Mouse (Mus musculus): ENCODE measurements around the gene Tjp1. TPM values are rescaled to one million over a fixed set of nuclear protein-coding genes. Genes with fewer than 3 reads are reported as not detected.
A peak's percentile ranks its signal among the peaks of the same experiment; 100 is the strongest.

Tjp1 gene
- polyA plus RNA-seq, 1 experiment from 2014 or later, result 13.4 TPM

- Histone ChIP-seq H3K4me2 (replicated peaks; ENCODE audit: low read depth, low read length) (no peak overlapping the region), H3K27ac (ENCODE audit: low read length) (no peak overlapping the region), H3K4me1 (ENCODE audit: control insufficient read depth, insufficient read depth, low read length) (no peaks in the 10 kb centered on the region), H3K4me3 (ENCODE audit: low read depth, low read length) (no peak overlapping the region), H3K9ac (replicated peaks; ENCODE audit: low read depth, low read length) (no peak overlapping the region), H3K27me3 (ENCODE audit: control insufficient read depth, insufficient read depth, low read length) (no peaks in the 10 kb centered on the region), H3K36me3 (ENCODE audit: control insufficient read depth, insufficient read depth, low read length) (no peaks in the 10 kb centered on the region), H3K9me3 (ENCODE audit: control insufficient read depth, low read depth, low read length) (no peaks in the 10 kb centered on the region)
- ATAC-seq (ENCODE audit: insufficient number of reproducible peaks, insufficient read depth, low FRiP score, low read depth), result no peak
- WGBS, result 65% methylated on average over 3 of the region's 3 CpGs
Observed at GRCm38 (mm10) chr7:65472048-65472447, 55.5 kb downstream of the Tjp1 start.

- Histone ChIP-seq H3K4me2 (replicated peaks; ENCODE audit: low read depth, low read length) (no peak overlapping the region), H3K36me3 (ENCODE audit: control insufficient read depth, insufficient read depth, low read length) (no peaks in the 10 kb centered on the region), H3K27ac (ENCODE audit: low read length) (no peak overlapping the region), H3K4me3 (ENCODE audit: low read depth, low read length) (no peak overlapping the region), H3K9me3 (ENCODE audit: control insufficient read depth, low read depth, low read length) (no peaks in the 10 kb centered on the region), H3K27me3 (ENCODE audit: control insufficient read depth, insufficient read depth, low read length) (no peaks in the 10 kb centered on the region), H3K9ac (replicated peaks; ENCODE audit: low read depth, low read length) (no peak overlapping the region), H3K4me1 (ENCODE audit: control insufficient read depth, insufficient read depth, low read length) (0 out of 2 replicates have a peak, but pooled peaks cover 2% of the 10 kb centered on the region)
- ATAC-seq (ENCODE audit: insufficient number of reproducible peaks, insufficient read depth, low FRiP score, low read depth), result no peak
- 78% methylated on average over 6 of the region's 6 CpGs for whole genome bisulfite sequencing
Observed at GRCm38 (mm10) chr7:65471406-65471805, 56.2 kb downstream of the Tjp1 start.

- H3K36me3 ChIP-seq (ENCODE audit: control insufficient read depth, insufficient read depth, low read length), result no peaks in the 10 kb centered on the region
- H3K9me3 ChIP-seq (ENCODE audit: control insufficient read depth, low read depth, low read length), result no peaks in the 10 kb centered on the region
- H3K4me3 ChIP-seq (ENCODE audit: low read depth, low read length), result no peak overlapping the region
- H3K4me1 ChIP-seq (ENCODE audit: control insufficient read depth, insufficient read depth, low read length), result 0 out of 2 replicates have a peak, but pooled peaks cover 2% of the 10 kb centered on the region
- H3K27ac ChIP-seq (ENCODE audit: low read length), result peak overlapping the region; percentile 63; the same call in 1 of the 2 replicates
- H3K27me3 ChIP-seq (ENCODE audit: control insufficient read depth, insufficient read depth, low read length), result no peaks in the 10 kb centered on the region
- H3K9ac ChIP-seq (replicated peaks; ENCODE audit: low read depth, low read length), result no peak overlapping the region
- no peak for ATAC-seq (ENCODE audit: insufficient number of reproducible peaks, insufficient read depth, low FRiP score, low read depth)
- WGBS, result 25% methylated on average over 8 of the region's 8 CpGs
- H3K4me2 ChIP-seq (replicated peaks; ENCODE audit: low read depth, low read length), result no peak overlapping the region
Observed at GRCm38 (mm10) chr7:65470214-65470613, 57.4 kb downstream of the Tjp1 start.

DNA sequence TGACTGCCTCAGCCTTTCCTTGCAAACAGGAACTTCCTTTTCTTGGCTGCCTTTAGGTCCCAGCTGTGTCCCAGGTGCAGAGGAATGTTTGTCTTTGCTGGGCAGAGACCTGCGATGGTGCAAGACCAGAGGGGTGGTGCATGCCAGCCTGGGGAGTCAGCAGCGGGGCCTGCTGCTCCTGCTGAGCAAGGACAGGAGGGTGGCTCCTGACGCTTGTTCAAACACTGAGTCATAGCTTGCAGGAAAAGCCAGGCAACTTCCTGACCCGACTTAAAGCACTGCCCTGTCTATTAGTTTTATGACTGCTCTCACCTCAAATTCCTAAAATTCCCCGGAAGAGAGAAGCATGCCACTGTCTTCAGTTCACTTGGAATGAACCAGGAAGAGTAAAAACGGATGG, 57.9 kb downstream of the Tjp1 start:
- Histone ChIP-seq H3K4me1 (ENCODE audit: control insufficient read depth, insufficient read depth, low read length) (0 out of 2 replicates have a peak, but pooled peaks cover 2% of the 10 kb centered on the region), H3K27me3 (ENCODE audit: control insufficient read depth, insufficient read depth, low read length) (no peaks in the 10 kb centered on the region), H3K36me3 (ENCODE audit: control insufficient read depth, insufficient read depth, low read length) (no peaks in the 10 kb centered on the region), H3K27ac (ENCODE audit: low read length) (peak overlapping the region; percentile 63; the same call in 1 of the 2 replicates), H3K9ac (replicated peaks; ENCODE audit: low read depth, low read length) (no peak overlapping the region), H3K9me3 (ENCODE audit: control insufficient read depth, low read depth, low read length) (no peaks in the 10 kb centered on the region), H3K4me3 (ENCODE audit: low read depth, low read length) (no peak overlapping the region), H3K4me2 (replicated peaks; ENCODE audit: low read depth, low read length) (no peak overlapping the region)
- peak; percentile 83 for ATAC-seq (ENCODE audit: insufficient number of reproducible peaks, insufficient read depth, low FRiP score, low read depth)
- WGBS, result 7% methylated on average over 6 of the region's 6 CpGs

DNA sequence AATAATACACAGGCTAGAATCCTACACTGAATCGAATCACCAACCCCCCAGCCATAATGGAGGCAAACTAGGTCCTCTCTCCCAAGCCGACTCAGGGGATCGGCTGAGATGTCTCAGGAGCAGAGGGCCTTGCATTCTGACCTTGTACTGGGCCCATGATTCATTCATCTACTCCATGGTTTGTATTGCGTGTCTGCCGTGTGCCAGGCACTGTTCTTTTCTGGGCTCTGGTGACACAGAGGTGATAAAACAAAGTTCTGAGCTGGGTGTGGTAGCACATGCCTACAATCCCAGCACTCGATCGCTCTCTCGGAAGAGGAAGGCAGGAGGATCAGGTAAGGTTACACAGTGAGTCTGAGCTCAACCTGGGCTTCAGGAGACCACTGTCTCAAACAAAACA, 59.4 kb downstream of the Tjp1 start:
- H3K9ac ChIP-seq (replicated peaks; ENCODE audit: low read depth, low read length), result no peak overlapping the region
- H3K9me3 ChIP-seq (ENCODE audit: control insufficient read depth, low read depth, low read length), result no peaks in the 10 kb centered on the region
- no peak for ATAC-seq (ENCODE audit: insufficient number of reproducible peaks, insufficient read depth, low FRiP score, low read depth)
- 63% methylated on average over 8 of the region's 8 CpGs for WGBS
- H3K4me2 ChIP-seq (replicated peaks; ENCODE audit: low read depth, low read length), result no peak overlapping the region
- no peaks in the 10 kb centered on the region for H3K36me3 ChIP-seq (ENCODE audit: control insufficient read depth, insufficient read depth, low read length)
- no peak overlapping the region for H3K4me3 ChIP-seq (ENCODE audit: low read depth, low read length)
- H3K27ac ChIP-seq (ENCODE audit: low read length), result peak overlapping the region; percentile 1; the same call in 1 of the 2 replicates
- 0 out of 2 replicates have a peak, but pooled peaks cover 2% of the 10 kb centered on the region for H3K4me1 ChIP-seq (ENCODE audit: control insufficient read depth, insufficient read depth, low read length)
- no peaks in the 10 kb centered on the region for H3K27me3 ChIP-seq (ENCODE audit: control insufficient read depth, insufficient read depth, low read length)

DNA sequence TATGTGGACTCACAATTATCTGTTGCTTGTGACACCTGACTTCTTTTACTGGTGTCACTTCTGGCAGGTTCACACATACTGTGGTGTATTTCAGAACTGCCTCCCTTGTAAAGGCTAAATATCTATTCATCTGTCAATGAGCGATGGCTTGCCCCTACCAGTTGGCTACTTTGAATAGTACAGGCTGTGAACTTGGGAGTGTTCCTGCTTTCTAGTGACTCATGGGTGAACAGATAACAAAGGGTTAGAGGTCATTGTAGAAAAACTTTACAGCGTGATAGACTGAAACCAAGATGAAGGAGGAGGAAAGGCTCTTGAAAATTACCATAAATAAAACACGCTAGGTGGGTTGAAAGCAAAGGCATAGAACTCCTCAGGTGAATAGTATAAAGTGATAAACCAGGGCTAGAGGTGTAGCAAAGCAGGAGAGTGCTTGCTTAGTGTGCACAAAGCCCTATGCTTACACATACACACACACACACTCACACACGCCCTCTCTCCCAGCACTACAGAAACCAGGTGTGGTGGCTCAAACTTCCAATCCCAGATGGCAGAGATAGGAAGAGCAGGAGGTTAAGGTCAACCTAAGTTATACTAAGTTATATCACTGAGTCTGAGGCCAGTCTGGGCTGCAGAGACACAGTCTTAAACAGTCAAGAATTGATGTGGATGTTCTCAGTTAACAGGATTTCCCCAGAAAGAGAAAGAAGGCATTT, 60.1 kb downstream of the Tjp1 start:
- no peak overlapping the region; the same call in 1 of the 2 replicates for H3K27ac ChIP-seq (ENCODE audit: low read length)
- no peak overlapping the region for H3K4me2 ChIP-seq (replicated peaks; ENCODE audit: low read depth, low read length)
- no peak for ATAC-seq (ENCODE audit: insufficient number of reproducible peaks, insufficient read depth, low FRiP score, low read depth)
- 0 out of 2 replicates have a peak, but pooled peaks cover 2% of the 10 kb centered on the region for H3K4me1 ChIP-seq (ENCODE audit: control insufficient read depth, insufficient read depth, low read length)
- no peaks in the 10 kb centered on the region for H3K36me3 ChIP-seq (ENCODE audit: control insufficient read depth, insufficient read depth, low read length)
- H3K9ac ChIP-seq (replicated peaks; ENCODE audit: low read depth, low read length), result no peak overlapping the region
- no peak overlapping the region for H3K4me3 ChIP-seq (ENCODE audit: low read depth, low read length)
- no peaks in the 10 kb centered on the region for H3K27me3 ChIP-seq (ENCODE audit: control insufficient read depth, insufficient read depth, low read length)
- H3K9me3 ChIP-seq (ENCODE audit: control insufficient read depth, low read depth, low read length), result no peaks in the 10 kb centered on the region
- 47% methylated on average over 4 of the region's 4 CpGs for WGBS

DNA sequence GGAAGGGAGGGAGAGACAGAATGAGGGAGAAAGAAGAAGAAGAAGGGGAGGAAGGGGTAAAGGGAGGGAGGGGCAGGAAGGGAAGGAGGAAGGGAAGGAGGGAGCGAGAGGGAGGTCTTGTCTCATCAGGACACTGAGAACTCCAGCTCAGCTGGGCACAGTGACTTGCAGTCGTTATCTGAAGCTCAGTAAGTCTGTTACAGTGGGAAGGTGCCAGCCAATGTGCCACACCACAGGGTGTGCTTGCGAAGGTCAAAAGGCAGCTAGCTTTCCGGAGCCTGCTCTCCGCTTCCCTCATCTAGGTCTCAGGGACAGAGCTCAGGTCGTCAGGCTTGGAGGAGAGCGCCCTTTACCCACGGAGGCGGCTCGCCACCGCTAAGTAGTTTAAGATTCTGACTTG, 61.4 kb downstream of the Tjp1 start:
- H3K9me3 ChIP-seq (ENCODE audit: control insufficient read depth, low read depth, low read length), result no peaks in the 10 kb centered on the region
- H3K36me3 ChIP-seq (ENCODE audit: control insufficient read depth, insufficient read depth, low read length), result no peaks in the 10 kb centered on the region
- no peak overlapping the region for H3K4me3 ChIP-seq (ENCODE audit: low read depth, low read length)
- 0 out of 2 replicates have a peak, but pooled peaks cover 2% of the 10 kb centered on the region for H3K4me1 ChIP-seq (ENCODE audit: control insufficient read depth, insufficient read depth, low read length)
- WGBS, result 50% methylated on average over 11 of the region's 11 CpGs
- no peak overlapping the region for H3K27ac ChIP-seq (ENCODE audit: low read length)
- no peak overlapping the region for H3K9ac ChIP-seq (replicated peaks; ENCODE audit: low read depth, low read length)
- ATAC-seq (ENCODE audit: insufficient number of reproducible peaks, insufficient read depth, low FRiP score, low read depth), result no peak
- no peak overlapping the region for H3K4me2 ChIP-seq (replicated peaks; ENCODE audit: low read depth, low read length)
- H3K27me3 ChIP-seq (ENCODE audit: control insufficient read depth, insufficient read depth, low read length), result no peaks in the 10 kb centered on the region

DNA sequence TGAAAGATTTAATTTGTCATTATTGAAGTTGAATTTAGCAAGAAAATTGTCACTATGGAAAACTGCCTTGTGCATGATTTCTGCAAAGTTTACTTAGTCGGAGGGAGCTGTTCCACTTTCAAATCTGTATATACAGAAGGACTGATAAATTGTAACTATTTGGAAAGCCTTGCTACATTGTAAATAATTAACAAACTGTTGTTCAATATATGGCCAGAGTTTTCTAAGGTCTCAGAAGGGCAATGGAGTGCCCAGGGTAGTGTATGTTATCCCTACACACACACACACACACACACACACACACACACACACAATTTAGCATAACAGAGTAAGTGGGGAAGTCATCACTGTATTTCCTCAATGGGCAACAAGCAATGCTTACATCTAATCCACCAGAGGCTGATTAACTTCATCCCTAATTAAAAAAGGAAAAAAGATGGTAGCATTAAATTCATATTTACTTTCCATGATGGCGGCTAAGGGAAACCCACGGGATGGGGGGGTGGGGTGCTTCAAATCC, 63.0 kb downstream of the Tjp1 start:
- H3K4me1 ChIP-seq (ENCODE audit: control insufficient read depth, insufficient read depth, low read length), result 0 out of 2 replicates have a peak, but pooled peaks cover 2% of the 10 kb centered on the region
- no peaks in the 10 kb centered on the region for H3K27me3 ChIP-seq (ENCODE audit: control insufficient read depth, insufficient read depth, low read length)
- WGBS, result 67% methylated on average over 3 of the region's 3 CpGs
- H3K4me2 ChIP-seq (replicated peaks; ENCODE audit: low read depth, low read length), result no peak overlapping the region
- no peaks in the 10 kb centered on the region for H3K9me3 ChIP-seq (ENCODE audit: control insufficient read depth, low read depth, low read length)
- no peak overlapping the region for H3K27ac ChIP-seq (ENCODE audit: low read length)
- no peaks in the 10 kb centered on the region for H3K36me3 ChIP-seq (ENCODE audit: control insufficient read depth, insufficient read depth, low read length)
- H3K9ac ChIP-seq (replicated peaks; ENCODE audit: low read depth, low read length), result no peak overlapping the region
- no peak overlapping the region for H3K4me3 ChIP-seq (ENCODE audit: low read depth, low read length)
- no peak for ATAC-seq (ENCODE audit: insufficient number of reproducible peaks, insufficient read depth, low FRiP score, low read depth)
